Mouse (Mus musculus) inflammation-experienced regulatory T-cells, adult 6 months (primary cell): ENCODE data around the gene Tppp3. TPM values are rescaled to one million over a fixed set of nuclear protein-coding genes. Genes with fewer than 3 reads are reported as not detected.

Source experiments
- ATAC-seq: one replicate; pipeline ENCODE4 v1.8.0; 2017
- polyA plus RNA-seq, 3 experiments: library from polyadenylated mRNA; unstranded; fragments of 100-300 nt; shearing (Covaris generic); gene quantifications; one replicate each; pipeline ENCODE4 v1.2.1; 2017

The Tppp3 gene
- polyA plus RNA-seq, 3 experiments from 2014 or later, result 0.48 to 2.2 TPM; not detected in 1

GRCm38 (mm10) chr8:105466246-105466645, 5.1 kb downstream of the Tppp3 start:
- ATAC-seq, result no peak

- ATAC-seq, result no peak
Measured at GRCm38 (mm10) chr8:105464595-105464994, 6.7 kb downstream of the Tppp3 start.

- ATAC-seq, result no peak
Measured at GRCm38 (mm10) chr8:105461085-105461803, 10.1 kb downstream of the Tppp3 start.

GRCm38 (mm10) chr8:105455218-105455617, 16.1 kb downstream of the Tppp3 start:
- no peak for ATAC-seq

- no peak for ATAC-seq
Measured at GRCm38 (mm10) chr8:105454088-105454487, 17.2 kb downstream of the Tppp3 start.

GRCm38 (mm10) chr8:105453296-105453695, 18.0 kb downstream of the Tppp3 start:
- ATAC-seq, result no peak

- ATAC-seq, result no peak
Measured at GRCm38 (mm10) chr8:105451903-105452603, 19.3 kb downstream of the Tppp3 start.

GRCm38 (mm10) chr8:105450977-105451376, 20.3 kb downstream of the Tppp3 start:
- ATAC-seq, result no peak

GRCm38 (mm10) chr8:105448596-105448995, 22.7 kb downstream of the Tppp3 start:
- no peak for ATAC-seq

- no peak for ATAC-seq
Measured at GRCm38 (mm10) chr8:105448188-105448587, 23.1 kb downstream of the Tppp3 start.

GRCm38 (mm10) chr8:105446127-105446552, 25.2 kb downstream of the Tppp3 start:
- no peak for ATAC-seq

GRCm38 (mm10) chr8:105445296-105446126, 25.8 kb downstream of the Tppp3 start:
- ATAC-seq, result no peak

GRCm38 (mm10) chr8:105442661-105443060, 28.7 kb downstream of the Tppp3 start:
- ATAC-seq, result no peak

- ATAC-seq, result no peak
Measured at GRCm38 (mm10) chr8:105441433-105441832, 29.9 kb downstream of the Tppp3 start.

- ATAC-seq, result no peak
Measured at GRCm38 (mm10) chr8:105438865-105439264, 32.5 kb downstream of the Tppp3 start.

GRCm38 (mm10) chr8:105437078-105437748, 34.1 kb downstream of the Tppp3 start:
- no peak for ATAC-seq

GRCm38 (mm10) chr8:105436218-105436617, 35.1 kb downstream of the Tppp3 start:
- no peak for ATAC-seq

- no peak for ATAC-seq
Measured at GRCm38 (mm10) chr8:105434136-105434535, 37.2 kb downstream of the Tppp3 start.

- ATAC-seq, result no peak
Measured at GRCm38 (mm10) chr8:105433511-105433910, 37.8 kb downstream of the Tppp3 start.

- no peak for ATAC-seq
Measured at GRCm38 (mm10) chr8:105433021-105433420, 38.3 kb downstream of the Tppp3 start.

- no peak for ATAC-seq
Measured at GRCm38 (mm10) chr8:105431743-105432515, 39.4 kb downstream of the Tppp3 start.

GRCm38 (mm10) chr8:105426878-105427277, 44.4 kb downstream of the Tppp3 start:
- ATAC-seq, result no peak
